Mouse (Mus musculus) kidney, adult 2 months (tissue): ENCODE measurements around the gene Pou6f1.

ENCODE experiments used
- CTCF ChIP-seq: fragments of 200-500 bp; conservative IDR thresholded peaks from 2 replicates; pipeline ENCODE4 v1.5.1; 2011; ENCODE audit warnings: low read depth, mild to moderate bottlenecking, control low read depth, low read length, moderate library complexity, mixed read lengths; ENCODE audit not compliant: insufficient read depth, insufficient read length
- POLR2A ChIP-seq: fragments of 200-500 bp; IDR thresholded peaks from one replicate; pipeline ENCODE4 v1.6.1; 2011; ENCODE audit warnings: low read depth, low read length, control low read depth

GRCm38 (mm10) chr15:100588297-100588696 lies 11.5 kb downstream of the Pou6f1 start:
- TF ChIP-seq POLR2A: no peak
- TF ChIP-seq CTCF: no peak
